Comparison of ENCODE assay signal across 29 mouse cellular contexts in genomic region chr7:121685140-121685984, GRCm38 (mm10). TPM values are rescaled to one million over a fixed set of nuclear protein-coding genes. Genes with fewer than 3 reads are reported as not detected.
"Had no signal": no experiment of that assay in that cellular context is flagged by ENCODE, and none has a peak within 500 bp of the region (broad histone marks: within the 10 kb centered on the region; RNA-seq: fewer than 3 reads in every experiment).

No protein-coding gene starts in this region.

- H3K27me3 ChIP-seq: heart, embryonic 12.5 days; hindbrain, embryonic 12.5 days; intestine, embryonic 15.5 days; limb, embryonic 12.5 days had no signal

- H3K9ac ChIP-seq: heart, embryonic 12.5 days; hindbrain, embryonic 12.5 days; hindbrain, embryonic 14.5 days; intestine, embryonic 15.5 days; limb, embryonic 12.5 days had no signal

- H3K4me1 ChIP-seq: heart, embryonic 10.5 days; heart, embryonic 12.5 days; hindbrain, embryonic 10.5 days; hindbrain, embryonic 12.5 days; intestine, embryonic 15.5 days; limb, embryonic 10.5 days; limb, embryonic 12.5 days had no signal

- ATAC-seq: hindbrain, embryonic 16.5 days; inflammation-experienced regulatory T-cells, adult 6 months; intestine, embryonic 15.5 days; intestine, postnatal 0 days had no signal

- H3K4me3 ChIP-seq: gastrocnemius, adult 2 months; heart, embryonic 10.5 days; heart, embryonic 12.5 days; hindbrain, embryonic 10.5 days; hindbrain, embryonic 12.5 days; intestine, embryonic 15.5 days; layer of hippocampus, adult 2 months; left cerebral cortex, adult 2 months; limb, embryonic 10.5 days; limb, embryonic 12.5 days had no signal

- H3K9me3 ChIP-seq: heart, embryonic 10.5 days; heart, embryonic 12.5 days; hindbrain, embryonic 10.5 days; hindbrain, embryonic 12.5 days; intestine, embryonic 15.5 days; limb, embryonic 10.5 days; limb, embryonic 12.5 days had no signal

- H3K36me3 ChIP-seq: heart, embryonic 10.5 days; heart, embryonic 12.5 days; hindbrain, embryonic 12.5 days; intestine, embryonic 15.5 days; limb, embryonic 10.5 days had no signal

- H3K4me2 ChIP-seq: heart, embryonic 12.5 days; hindbrain, embryonic 12.5 days; hindbrain, embryonic 14.5 days; intestine, embryonic 15.5 days; limb, embryonic 12.5 days had no signal

- H3K27ac ChIP-seq: gastrocnemius, adult 2 months; heart, embryonic 10.5 days; hindbrain, embryonic 10.5 days; hindbrain, embryonic 12.5 days; hindbrain, embryonic 14.5 days; intestine, embryonic 15.5 days; layer of hippocampus, adult 2 months; left cerebral cortex, adult 2 months; limb, embryonic 10.5 days; limb, embryonic 12.5 days had no signal

- DNase-seq: gastrocnemius, adult 2 months; gastrocnemius, postnatal 10 days; gastrocnemius, postnatal 25 days; heart, adult 18-20 months; heart, postnatal 10 days; heart, postnatal 4 days; kidney, adult 18-20 months; kidney, adult 8-10 months; kidney, postnatal 10 days; kidney, postnatal 25 days; kidney, postnatal 4 days had no signal

RNA-seq across cellular contexts. Expression of gene Scnn1g, which starts 48.9 kb away (rescaled TPM):
- total RNA-seq: gastrocnemius, adult 2 months; gastrocnemius, postnatal 10 days; gastrocnemius, postnatal 25 days; gastrocnemius, postnatal 4 days; granulocyte monocyte progenitor cell, adult 5-6 weeks; heart, adult 18-20 months; heart, adult 8-10 months; heart, postnatal 10 days; heart, postnatal 25 days; heart, postnatal 4 days had no signal
- polyA plus RNA-seq: heart, embryonic 12.5 days; heart, embryonic 14.5 days; hindbrain, embryonic 14.5 days; hindbrain, embryonic 16.5 days; inflammation-experienced regulatory T-cells, adult 6 months; limb, embryonic 10.5 days had no signal
